Mouse (Mus musculus) kidney, adult 2 months (tissue): ENCODE measurements around the gene Chrna9. TPM values are rescaled to one million over a fixed set of nuclear protein-coding genes. Genes with fewer than 3 reads are reported as not detected.

Experiments
- DNase-seq: peaks from one replicate; pipeline ENCODE4 v3.0.0; 2021
- H3K27ac ChIP-seq: fragments of 200-500 bp; 2 replicates; pipeline ENCODE4 v1.5.1; 2012; ENCODE audit warnings: low read depth, low read length, control low read depth, inconsistent platforms; ENCODE audit not compliant: insufficient read depth
- H3K27me3 ChIP-seq: fragments of 200-500 bp; replicated peaks from 2 replicates; pipeline ENCODE4 v1.6.1; 2012; ENCODE audit warnings: mild to moderate bottlenecking, moderate library complexity, low read length, inconsistent platforms; ENCODE audit not compliant: control insufficient read depth, insufficient read depth
- H3K36me3 ChIP-seq: fragments of 200-500 bp; 2 replicates; pipeline ENCODE4 v1.6.1; 2012; ENCODE audit warnings: mild to moderate bottlenecking, moderate library complexity, low read length, inconsistent platforms; ENCODE audit not compliant: control insufficient read depth, insufficient read depth
- H3K4me1 ChIP-seq: fragments of 200-500 bp; 2 replicates; pipeline ENCODE4 v1.6.1; 2011; ENCODE audit warnings: low read length; ENCODE audit not compliant: control insufficient read depth, insufficient read depth
- H3K4me3 ChIP-seq: fragments of 200-500 bp; 2 replicates; pipeline ENCODE4 v1.5.1; 2011; ENCODE audit warnings: mild to moderate bottlenecking, low read depth, low read length, control low read depth; ENCODE audit not compliant: insufficient read depth
- CTCF ChIP-seq: fragments of 200-500 bp; conservative IDR thresholded peaks from 2 replicates; pipeline ENCODE4 v1.5.1; 2011; ENCODE audit warnings: low read depth, mild to moderate bottlenecking, control low read depth, low read length, moderate library complexity, mixed read lengths; ENCODE audit not compliant: insufficient read depth, insufficient read length
- POLR2A ChIP-seq: fragments of 200-500 bp; IDR thresholded peaks from one replicate; pipeline ENCODE4 v1.6.1; 2011; ENCODE audit warnings: low read depth, low read length, control low read depth
- WGBS: fragments of 180-500 bp; shearing (Covaris S2); methylation state at CpG from one replicate; pipeline ENCODE4 v1.1.7; 2018; 5-methylcytosine and 5-hydroxymethylcytosine counted together
- polyA plus RNA-seq: library from polyadenylated mRNA; depleted of rRNA; stranded (reverse); fragments of >200 nt; gene quantifications from 2 replicates; pipeline ENCODE4 v1.2.3, GENCODE M21; 2012; rRNA removed

Chrna9 gene
- polyA plus RNA-seq, result not detected in 2 replicates

DNA sequence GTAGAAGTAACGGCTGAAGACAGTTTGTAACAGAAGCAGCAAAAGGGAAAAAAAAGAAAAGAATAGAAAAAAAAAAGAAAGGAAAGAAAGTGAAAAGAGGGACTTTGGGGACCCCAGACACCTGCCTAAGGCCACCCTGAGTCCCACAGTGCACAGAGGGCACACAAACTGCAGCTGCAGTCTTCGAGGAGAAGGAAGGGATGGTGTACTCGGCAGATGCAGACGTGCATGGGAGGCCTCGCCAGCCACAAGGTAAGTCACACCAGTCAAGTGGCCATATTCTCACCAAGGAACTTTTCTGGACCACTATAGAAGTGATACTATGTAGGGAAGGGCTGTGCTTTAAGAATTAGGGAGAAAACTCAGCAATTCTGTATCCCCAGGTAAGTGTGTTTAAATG is at the start of gene Chrna9:
Gene Chrna9, plus strand, starts transcription at position 139 of the 400 bp plus-strand sequence.
- H3K4me3 ChIP-seq, result no peak within 1 kb of the TSS
- no peak for DNase-seq
- H3K4me1 ChIP-seq, result no peaks in the 10 kb centered on the region
- WGBS, result 84% methylated on average over 5 of the region's 5 CpGs
- H3K36me3 ChIP-seq, result no peaks in the 10 kb centered on the region
- no peaks in the 10 kb centered on the region for H3K27me3 ChIP-seq
- H3K27ac ChIP-seq, result no peak within 1 kb of the TSS
- TF ChIP-seq POLR2A (no peak), CTCF (no peak)

DNA sequence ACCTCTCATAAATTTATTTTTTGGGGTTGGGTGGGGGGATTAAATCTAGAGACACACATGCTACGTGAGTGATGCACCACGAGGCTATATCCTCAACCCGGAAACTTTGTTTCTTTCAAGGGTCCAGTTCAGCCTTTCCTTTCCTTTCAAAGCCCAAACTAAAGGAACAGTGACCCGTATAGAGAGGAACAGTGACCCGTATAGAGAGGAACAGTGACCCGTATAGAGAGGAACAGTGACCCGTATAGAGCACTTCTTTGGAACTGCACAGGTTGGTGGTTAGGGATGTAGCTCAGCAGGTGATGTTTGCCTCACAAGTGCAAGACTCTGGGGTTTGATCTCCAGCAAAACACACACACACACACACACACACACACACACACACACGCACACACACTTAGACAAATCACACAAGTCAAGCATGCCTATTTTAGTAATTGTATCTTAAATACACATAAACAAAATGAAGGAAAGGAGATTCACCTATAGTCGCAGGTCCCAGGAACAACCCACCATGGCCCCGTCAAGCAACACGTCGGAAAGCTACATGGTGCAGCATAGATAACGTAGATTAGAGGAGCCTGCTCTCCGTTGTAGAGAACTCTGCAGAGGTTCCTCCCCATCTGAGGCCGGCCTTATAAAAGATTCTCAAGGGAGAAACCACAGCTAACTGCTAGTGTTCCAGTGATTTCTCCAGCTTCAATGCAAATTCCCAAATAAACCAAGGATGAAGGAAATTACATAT is 48.9 kb upstream of the Chrna9 start:
- DNase-seq, result peak; percentile 71
- Histone ChIP-seq H3K27me3 (no peaks in the 10 kb centered on the region), H3K27ac (no peak overlapping the region), H3K36me3 (no peaks in the 10 kb centered on the region), H3K4me1 (no peaks in the 10 kb centered on the region), H3K4me3 (no peak overlapping the region)
- TF ChIP-seq POLR2A (no peak), CTCF (no peak)
- 65% methylated on average over 15 of the region's 15 CpGs for WGBS

DNA sequence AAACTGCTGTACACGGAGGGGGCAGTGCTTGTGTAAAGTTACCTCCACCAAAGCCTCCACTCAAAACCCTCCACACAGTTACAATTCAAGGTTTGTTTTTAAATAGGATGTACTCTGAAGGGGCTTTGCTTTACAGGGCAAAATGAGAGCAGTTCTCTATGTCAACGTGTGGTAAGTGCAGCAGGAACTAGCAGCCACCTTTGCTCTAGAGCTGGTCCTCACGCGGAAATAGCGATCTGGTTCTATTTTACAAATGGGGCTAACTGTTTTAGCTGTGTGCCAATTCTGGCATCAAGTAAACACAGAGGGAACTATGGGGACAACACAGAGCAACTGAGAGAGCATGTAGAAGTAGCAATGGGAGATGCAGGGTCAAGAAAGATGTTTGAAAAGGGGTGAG is 46.6 kb upstream of the Chrna9 start:
- 92% methylated on average over 5 of the region's 5 CpGs for WGBS
- Histone ChIP-seq H3K4me3 (no peak overlapping the region), H3K36me3 (no peaks in the 10 kb centered on the region), H3K27ac (no peak overlapping the region), H3K4me1 (no peaks in the 10 kb centered on the region), H3K27me3 (no peaks in the 10 kb centered on the region)
- TF ChIP-seq POLR2A, result no peak
- TF ChIP-seq CTCF, result no peak
- no peak for DNase-seq

DNA sequence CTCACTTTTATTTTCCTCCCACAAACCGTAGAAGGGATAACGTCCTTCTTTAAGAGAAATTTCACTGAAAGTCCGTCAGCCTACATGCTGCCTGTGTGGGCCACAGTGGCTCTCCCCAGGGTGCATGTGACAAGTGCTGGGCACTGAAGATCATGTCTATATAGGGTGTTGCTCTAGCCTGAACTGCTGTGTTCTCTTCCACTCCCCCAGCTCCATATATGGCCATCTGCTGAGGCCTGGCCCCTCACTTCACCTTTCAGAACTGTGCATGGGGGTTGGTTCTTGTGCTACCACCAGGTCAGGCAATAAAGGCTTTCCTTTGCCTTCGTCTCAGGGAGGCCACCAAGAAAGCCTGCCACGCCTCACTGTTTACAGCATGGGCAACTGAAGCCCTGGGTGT is 45.7 kb upstream of the Chrna9 start:
- Histone ChIP-seq H3K27ac (no peak overlapping the region), H3K27me3 (no peaks in the 10 kb centered on the region), H3K4me1 (no peaks in the 10 kb centered on the region), H3K4me3 (no peak overlapping the region), H3K36me3 (no peaks in the 10 kb centered on the region)
- no peak for TF ChIP-seq CTCF
- no peak for TF ChIP-seq POLR2A
- DNase-seq, result no peak
- WGBS, result 76% methylated on average over 5 of the region's 5 CpGs

DNA sequence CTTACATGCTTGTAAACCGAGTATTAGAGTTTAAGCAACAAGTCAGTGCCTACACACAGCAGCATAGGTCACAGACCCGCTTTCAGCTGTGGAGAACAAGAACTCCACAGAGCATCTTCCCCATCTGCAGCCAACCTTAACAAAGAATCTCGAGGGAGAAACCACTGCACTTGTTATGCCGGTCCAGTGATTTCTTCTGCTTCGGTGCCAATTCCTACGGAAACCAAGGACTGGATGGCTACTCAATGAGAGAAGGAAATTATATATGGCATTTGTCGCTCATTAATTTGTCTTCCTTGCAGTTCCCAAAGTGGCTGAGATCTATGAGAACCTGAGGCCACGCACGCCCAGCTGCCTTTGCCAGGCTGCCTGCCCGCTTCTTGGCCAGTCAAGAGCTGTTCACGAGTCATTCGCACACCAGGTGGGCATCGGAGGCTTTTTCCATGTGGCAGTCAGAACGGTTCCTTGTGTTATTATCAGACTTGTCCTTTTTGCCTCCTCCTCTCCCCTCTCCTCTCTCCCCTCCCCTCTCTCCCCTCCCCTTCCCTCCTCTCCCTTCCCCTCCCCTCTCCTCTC is 43.4 kb upstream of the Chrna9 start:
- no peaks in the 10 kb centered on the region for H3K4me1 ChIP-seq
- no peaks in the 10 kb centered on the region for H3K27me3 ChIP-seq
- no peak for DNase-seq
- TF ChIP-seq POLR2A (no peak), CTCF (no peak)
- no peak overlapping the region for H3K4me3 ChIP-seq
- no peaks in the 10 kb centered on the region for H3K36me3 ChIP-seq
- no peak overlapping the region for H3K27ac ChIP-seq
- WGBS, result 56% methylated on average over 14 of the region's 14 CpGs

DNA sequence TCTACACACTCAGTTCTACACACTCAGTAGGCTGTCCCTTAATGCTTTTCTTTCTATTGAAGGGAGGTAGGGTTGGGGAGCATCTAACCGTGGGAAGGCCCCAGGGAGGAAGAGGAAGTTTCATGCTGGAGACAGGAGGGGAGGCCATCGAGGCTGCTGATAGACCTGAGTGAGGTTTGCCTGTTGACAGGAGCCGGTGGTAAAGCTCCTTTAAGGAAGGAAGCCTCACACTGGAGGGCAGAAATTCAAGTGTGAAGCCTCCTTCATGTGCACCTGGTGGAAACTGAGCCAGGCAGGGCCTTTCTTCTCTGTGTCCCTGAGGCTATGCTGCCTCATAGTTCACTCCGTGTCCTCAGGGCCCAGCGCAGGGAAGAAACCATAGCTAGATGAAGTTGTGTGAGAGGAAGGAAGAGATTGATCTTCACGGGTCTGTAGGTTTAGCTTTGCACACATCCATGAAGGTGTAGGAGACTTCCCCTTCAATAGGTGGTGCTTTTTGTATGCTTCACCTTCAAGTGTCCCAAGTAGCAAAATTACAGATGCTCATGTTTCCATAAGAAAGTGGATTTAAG is 39.5 kb upstream of the Chrna9 start:
- no peaks in the 10 kb centered on the region for H3K36me3 ChIP-seq
- DNase-seq, result no peak
- no peak overlapping the region for H3K4me3 ChIP-seq
- H3K27ac ChIP-seq, result no peak overlapping the region
- WGBS, result 72% methylated on average over 6 of the region's 6 CpGs
- no peaks in the 10 kb centered on the region for H3K27me3 ChIP-seq
- no peaks in the 10 kb centered on the region for H3K4me1 ChIP-seq
- TF ChIP-seq CTCF (no peak), POLR2A (no peak)

DNA sequence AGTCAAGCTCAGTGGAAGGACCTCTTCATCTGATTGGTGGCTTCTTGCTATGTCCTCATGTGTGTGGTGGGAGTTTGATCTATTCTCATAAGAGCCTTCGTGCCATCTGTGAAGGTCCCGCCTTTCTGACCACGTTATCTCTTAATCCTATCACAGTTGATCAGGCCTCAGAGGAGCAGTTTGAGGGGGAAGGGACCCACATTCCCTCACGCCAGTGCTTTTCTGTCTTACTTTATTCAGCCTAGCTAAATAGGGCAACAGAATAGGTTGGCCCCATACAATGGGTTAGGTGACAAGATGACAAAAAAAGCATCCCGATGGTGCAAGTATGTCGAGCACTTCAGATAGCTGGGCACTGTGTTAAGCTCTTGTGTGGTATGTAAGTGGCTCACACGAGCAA is 39.0 kb upstream of the Chrna9 start:
- H3K27ac ChIP-seq, result no peak overlapping the region
- no peak overlapping the region for H3K4me3 ChIP-seq
- H3K4me1 ChIP-seq, result no peaks in the 10 kb centered on the region
- no peak for DNase-seq
- WGBS, result 84% methylated on average over 7 of the region's 7 CpGs
- H3K27me3 ChIP-seq, result no peaks in the 10 kb centered on the region
- no peaks in the 10 kb centered on the region for H3K36me3 ChIP-seq
- TF ChIP-seq POLR2A, result no peak
- TF ChIP-seq CTCF, result no peak
